Mouse (Mus musculus) embryo, embryonic 10 days (tissue): ENCODE data around the gene Spag4.

Source experiments
- DNase-seq: peaks from one replicate; pipeline ENCODE4 v3.0.0-alpha.2; 2015; ENCODE audit warnings: low spot score

Gene Spag4

DNA sequence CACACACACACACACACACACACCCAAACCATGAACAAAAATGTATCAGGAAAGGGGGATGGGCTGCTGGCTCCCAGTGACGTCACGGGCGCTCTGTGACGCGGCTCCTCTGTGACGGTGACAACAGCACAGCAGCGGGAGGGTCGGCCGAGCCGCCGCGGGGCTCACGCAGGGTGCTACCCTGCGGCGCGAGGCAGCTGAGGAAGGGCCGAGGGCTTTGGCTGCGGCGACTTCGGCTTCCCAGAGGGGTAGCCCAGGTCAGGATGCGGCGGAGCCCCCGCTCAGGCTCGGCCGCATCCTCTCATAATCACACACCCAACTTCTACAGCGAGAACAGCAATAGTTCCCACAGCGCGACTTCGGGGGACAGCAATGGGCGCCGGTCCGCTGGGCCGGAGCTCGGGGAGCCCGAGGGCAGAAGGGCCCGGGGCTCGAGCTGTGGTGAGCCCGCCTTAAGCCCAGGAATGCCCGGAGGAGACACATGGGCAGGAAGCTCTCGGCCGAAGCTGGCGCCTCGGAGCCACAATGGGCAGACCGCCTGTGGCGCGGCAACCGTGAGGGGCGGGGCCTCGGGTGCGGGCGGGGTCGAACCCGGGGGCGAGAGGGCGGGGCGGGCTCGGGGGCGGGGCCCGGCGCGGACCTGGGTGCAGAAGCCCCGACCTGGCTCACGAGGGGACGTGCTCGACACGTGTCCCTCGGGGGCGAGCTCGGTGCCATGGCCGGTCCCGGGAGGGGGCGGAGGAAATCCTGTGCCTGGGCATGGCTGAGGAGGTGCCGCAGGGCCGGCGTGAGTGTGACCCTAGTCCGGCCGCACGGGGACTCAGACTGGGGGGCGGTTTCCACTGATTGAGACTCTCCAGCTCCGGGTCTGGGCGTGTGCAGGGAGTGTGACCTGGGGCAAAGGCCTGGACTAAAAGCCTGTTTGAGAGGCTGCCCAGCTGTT, at the start of gene Spag4:
TSS of gene Spag4 (plus strand) at position 77 of the 943 bp plus-strand sequence.
- peak; percentile 84 for DNase-seq

DNA sequence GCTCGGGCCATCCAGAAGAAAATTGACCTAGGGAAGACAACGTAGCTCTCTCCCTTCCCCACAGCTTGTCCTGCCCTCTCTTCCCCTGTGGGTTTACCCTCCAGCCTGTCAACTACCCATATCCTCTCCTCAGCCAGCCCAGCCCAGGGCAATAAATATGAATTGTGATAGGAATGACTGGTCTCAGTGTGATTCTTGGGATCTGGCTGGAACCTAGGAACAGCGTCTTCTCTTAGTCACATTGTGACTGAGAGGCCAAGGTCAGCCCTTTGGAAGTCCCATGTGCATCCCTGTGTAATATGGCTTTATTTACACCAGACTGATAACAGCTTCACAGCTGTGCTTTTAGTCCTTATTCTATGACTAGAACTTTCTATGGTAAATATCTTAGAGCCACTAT, 46.9 kb upstream of the Spag4 start:
- no peak for DNase-seq

DNA sequence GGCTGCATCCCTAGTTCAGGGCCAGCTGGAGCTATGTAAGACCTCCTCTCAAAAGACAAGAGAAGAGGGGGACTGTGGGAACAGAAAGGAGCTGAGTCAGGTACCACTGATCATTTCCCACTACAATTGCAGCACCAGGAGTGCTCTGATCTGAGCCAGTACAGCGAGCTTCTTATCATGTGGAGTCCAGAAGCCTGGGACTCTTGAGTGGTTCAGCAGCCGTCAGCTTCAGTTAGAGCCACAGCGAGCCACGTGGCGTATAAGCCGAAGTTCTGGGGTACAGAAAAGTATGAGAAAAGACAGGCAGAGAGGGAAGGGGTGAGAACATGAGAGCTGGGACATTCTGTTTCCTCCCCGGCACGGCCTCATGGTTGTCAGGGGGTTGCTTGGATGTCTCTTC, 43.8 kb upstream of the Spag4 start:
- DNase-seq: no peak

DNA sequence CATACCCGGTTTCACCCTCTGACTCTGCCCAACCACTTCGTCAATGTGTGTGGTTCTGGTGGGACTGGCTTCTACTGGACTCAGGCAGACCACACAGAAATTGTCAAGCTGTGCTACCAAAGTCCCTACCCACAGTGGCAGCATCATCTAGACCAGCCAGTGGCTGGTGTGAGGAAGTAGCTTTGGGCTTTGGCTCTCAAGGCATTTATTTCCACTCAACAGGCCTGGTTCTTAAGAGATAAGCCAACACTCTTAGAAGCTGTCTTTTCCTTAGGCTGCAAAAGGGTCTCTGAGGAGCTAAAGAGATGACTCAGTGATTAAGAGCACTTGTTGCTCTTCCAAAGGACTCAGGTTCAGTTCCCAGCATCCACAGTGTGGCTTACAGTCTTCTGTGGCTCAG, 43.2 kb upstream of the Spag4 start:
- no peak for DNase-seq

DNA sequence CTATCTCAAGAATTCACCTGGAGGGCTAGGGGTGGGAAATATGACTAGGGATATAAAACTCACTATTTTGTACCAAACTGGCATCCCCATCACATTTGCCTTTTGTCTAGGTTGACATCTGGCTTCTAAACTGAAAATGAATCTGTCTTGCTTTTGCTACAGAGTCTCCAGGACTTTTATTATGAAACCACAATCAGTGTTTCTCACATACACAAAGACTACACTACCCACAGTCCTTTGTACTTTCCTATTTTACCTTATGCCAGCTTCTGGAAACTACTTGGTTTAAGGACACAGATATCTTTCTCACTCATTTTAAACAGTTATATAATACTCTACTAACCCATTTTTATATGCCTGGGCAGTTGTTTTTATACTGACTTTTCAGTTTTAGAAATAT, 39.5 kb upstream of the Spag4 start:
- DNase-seq: no peak

DNA sequence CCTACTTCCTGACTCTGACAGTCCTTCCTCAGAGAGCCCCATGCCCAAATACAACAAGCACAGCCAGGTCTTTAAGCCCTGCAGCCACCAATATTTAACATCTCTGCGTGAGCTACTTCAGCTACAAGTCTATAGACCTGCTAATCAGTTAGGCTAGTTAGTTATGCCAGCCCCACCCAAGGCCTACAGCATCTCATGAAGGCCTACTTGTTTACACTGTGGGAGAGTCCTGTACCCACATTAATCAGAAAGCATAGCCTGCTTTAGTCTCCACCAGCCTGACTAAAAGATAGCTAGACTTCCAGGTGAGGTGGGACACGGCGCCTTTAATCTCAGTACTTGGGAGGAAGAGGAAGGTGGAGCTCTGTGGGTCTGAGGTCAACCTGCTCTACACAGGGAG, 25.6 kb upstream of the Spag4 start:
- no peak for DNase-seq

DNA sequence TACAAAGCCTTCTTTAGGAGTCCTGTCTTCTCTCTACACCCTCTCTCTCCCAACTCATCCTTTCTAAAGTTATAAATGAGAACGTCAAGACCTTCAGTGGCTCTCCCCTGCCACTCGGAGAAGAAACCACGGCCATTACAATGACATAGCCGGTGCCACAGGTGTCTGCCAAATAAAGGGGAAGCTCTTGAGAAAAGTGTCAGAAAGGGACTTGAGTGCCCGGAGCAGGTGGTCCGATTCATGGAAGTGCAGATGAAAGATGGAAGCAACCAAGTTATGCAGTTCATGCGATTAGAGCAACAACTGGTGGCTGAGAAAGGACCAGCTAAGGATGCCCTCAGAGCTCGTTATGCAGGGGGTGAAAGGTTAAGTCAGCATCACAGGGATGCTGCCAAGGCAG, 22.1 kb upstream of the Spag4 start:
- DNase-seq: no peak

DNA sequence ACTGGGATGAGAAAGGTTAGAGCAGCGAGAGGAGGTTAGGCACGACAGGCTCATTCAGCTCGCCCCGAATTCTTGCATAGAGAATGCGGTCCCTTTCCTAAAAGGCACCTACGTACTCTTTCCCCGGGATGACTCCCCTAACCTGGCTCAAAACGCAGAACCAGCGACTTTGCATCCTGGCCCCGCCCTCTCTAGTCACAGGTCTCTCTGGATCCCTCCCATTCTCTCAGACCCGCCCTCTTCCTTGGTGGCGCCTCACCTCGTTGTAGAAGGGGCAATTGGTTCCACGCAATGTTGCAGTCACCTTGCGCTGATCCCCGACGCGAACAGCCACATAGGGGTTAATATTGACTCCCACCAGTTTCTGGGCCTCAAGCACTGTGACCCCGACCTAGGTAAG, 17.0 kb upstream of the Spag4 start:
- DNase-seq: peak; percentile 24

DNA sequence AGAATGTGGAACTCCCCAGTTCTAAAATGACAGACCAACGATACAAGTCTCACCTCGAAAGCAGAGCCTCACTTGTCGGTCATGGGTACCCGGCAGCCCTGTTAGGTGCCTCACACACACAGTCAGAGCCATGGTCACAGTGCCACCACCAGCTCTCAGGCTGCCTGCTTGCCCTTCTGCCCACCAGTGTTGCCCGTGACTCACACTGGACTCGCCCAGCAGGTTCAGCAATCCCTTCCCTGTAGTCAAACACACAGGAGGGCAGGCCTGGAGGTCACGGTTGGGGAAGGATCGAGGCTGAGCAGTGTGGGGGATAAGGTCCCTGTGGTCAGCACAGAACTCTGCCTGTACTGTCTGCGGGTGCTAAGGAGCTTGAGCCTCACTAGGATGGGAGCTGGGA, 12.2 kb upstream of the Spag4 start, which contains the start of gene Fer1l4:
TSS of gene Fer1l4 (minus strand) at position 132 of the 400 bp plus-strand sequence.
- DNase-seq: no peak

DNA sequence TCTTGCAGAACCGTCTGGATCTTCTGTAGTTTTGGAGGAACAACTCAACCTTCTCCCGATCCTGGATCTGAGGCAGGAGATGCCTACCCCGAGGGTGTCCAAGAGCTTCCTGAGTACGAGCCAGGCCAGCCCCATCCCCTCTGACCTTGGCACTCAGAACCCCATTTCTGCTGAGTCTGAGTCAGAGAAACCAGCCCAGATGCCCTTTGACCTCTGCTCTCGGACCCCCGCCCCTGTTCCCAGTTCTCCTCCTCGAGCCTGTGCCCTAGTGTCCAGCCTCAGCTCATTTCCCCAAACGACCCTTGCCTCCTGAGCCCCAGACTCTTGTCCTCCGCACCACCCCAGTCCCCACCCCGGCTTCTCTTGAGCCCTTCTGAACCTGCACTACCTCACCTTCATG, 1.2 kb downstream of the Spag4 start:
- no peak for DNase-seq

DNA sequence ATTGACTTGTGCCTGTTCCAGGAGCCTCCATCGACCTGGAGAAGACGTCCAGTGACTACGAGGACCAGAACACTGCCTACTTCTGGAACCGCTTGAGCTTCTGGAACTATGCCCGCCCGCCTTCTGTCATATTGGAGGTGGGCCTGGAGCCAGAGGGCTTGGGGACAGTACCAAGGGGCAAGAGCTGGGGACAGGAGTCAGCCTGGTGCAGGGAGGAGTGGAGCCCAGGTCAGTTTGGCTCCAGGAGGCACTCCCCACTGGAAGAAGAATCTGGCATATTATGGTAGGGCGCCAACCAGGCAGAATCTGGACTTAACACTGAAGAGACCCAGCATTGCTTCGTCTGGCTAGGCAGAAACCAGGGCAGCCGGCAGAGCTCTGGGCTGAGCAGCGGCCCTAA, 2.9 kb downstream of the Spag4 start:
- no peak for DNase-seq

DNA sequence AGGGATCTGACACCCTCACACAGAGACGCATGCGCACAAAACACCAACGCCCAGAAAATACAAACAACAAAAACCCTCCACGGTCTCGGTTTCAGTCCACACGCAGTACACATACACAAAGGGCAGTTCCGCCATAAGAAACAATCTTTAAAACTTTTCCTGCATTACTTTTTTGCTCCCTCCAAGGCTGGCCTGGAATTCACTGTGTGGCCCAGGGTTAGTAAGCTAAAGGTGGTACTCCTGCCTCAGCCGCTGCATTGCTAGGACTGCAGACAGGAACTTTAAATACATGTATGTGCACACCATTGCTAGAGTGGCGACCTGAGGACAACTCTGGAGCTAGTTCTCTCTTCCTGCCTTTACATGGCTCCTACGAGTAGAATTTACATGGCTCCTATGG, 6.3 kb downstream of the Spag4 start:
- no peak for DNase-seq

DNA sequence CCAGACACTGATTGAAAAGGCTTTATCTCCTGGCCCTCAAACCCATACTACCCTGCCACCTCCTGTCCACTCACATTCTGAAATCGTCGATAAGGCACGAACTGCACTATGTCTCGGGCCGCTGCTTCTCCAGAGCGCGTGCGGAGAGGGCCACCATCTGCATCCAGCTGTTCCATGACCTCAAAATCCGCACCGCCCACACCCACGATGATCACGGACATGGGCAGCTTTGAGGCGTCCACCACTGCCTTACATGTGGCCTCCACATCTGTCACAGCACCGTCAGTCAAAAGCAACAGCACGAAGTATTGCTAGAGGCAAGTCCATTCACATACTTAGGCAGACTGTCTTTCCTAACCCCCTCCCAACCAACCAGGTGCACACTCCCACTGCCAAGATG, 8.8 kb downstream of the Spag4 start:
- DNase-seq: no peak

DNA sequence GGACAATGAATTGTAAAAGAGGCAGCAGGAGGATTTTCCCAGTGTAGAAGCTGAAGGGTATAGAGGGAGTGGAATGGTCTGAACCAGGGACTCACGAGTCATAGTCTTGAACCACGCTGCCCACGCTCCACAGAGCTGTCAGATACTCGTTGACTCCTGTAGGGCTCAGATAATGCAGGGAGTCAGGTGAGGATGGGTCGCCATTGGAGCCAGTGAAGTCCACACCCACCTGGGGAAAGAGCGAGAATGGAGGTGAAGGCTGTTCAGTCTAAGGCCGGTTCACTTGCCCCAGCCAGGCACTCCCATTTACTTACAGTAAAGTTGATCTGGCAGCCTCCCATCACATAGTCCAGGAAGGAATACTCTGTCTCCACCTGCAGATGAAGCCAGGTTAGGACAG, 12.5 kb downstream of the Spag4 start:
- DNase-seq: no peak

DNA sequence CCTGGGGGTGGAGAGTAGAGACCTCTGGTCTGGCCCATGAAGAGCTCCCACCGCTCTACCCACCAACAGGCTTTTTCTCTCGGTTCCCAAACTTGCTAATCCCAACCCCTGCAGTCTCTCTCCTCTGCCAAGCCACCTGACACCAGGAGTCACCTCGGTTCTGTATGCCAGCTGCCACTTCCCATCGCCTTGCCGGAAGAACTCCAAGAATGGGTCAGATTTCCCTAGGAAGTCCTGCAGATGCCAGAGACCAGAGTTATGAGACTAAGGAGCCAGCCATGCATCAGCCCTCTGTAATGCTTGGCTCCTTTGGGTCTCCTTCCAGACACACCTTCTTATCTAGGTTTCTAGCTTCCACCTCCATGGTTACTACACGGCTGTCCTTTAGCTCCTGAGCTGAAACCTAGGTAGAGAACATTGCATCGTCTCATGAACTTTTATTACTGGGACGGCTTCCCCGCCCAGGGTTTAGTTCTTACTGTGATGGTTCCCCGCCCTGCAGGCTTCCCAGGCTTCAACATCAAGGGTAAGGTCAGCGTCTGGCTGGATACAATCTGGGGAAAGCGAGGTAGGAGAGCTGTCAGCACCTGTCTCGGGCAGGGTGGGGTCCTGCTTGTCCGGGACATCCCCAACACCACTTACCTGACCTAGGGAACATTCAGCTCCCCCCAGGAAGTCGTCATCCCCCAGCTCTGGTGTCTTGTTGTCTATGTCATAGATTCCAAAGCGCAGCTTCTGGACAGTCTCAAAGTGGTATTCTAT, 13.6 kb downstream of the Spag4 start:
- no peak for DNase-seq

DNA sequence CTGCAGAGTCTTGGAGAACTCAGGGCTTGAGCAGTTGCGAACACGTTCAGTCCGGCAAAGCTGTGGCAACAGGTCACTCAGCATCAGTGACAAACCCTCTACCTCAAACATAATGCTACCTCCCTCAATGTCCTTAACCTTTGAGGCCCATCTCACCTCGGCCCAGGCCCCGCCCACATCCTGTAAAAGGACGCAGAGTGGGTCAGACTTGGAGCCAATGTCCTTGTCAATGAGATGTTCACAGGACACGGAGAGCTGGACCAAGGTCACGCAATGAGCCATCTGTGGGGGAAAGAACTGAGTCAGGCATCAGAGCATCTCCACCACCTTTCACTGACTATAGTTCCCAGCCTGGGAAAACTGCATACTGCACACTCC, 14.2 kb downstream of the Spag4 start:
- no peak for DNase-seq

DNA sequence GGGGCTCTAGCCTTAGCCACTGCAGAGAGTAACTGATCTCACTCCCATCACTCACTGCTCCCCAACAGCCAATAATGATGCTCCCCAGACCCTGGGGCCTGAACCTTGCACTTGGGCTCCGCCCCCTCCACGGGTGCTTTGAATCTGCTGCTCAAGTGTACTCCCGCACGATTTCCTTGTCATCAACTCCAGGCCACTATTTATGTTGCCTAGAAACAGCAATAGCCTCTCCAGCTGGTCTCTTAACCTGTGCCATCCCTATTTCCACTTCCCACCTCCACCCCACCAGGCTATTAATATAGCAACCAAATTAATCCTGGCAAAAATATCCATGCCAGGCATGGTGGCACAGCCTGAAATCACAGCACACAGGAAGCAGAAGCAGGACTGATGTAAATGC, 14.7 kb downstream of the Spag4 start:
- no peak for DNase-seq

DNA sequence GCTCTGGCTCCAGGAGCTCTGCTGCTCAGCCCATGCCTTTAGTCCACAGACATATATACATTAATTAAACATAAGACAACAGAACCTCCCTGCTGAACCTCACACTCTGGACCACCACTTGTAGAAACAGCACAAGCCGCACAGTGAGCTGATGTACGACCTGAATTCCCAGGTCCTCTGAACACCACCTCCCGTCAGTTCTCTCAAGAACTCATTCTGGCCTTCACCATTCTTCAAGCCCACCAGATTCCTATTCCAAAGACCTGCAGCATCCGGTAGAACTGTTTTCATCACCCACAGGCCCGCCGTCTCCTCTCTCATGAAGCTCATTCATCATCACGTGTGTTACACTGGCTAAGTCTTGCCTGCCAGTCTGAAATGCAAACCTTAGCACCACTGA, 15.4 kb downstream of the Spag4 start:
- DNase-seq: no peak

DNA sequence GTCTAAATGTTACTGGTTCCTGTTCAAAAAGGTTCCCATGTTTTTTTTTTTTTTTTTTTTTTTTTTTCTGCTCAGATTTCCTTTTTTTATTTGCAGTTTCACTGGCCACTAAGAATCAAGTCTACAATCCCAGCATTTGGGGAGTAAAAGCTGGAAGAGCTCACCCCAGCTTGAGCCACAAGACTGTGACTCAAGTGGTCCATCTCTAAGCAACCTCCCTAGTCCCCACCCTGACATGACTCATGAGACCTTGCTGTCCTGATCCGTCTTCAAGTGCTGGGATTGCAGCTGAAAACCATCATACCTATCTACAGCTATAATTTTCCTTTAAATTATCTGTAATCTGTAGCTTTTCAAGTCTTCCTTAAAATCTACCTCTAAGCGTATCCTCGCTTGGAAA, 19.6 kb downstream of the Spag4 start:
- DNase-seq: no peak

DNA sequence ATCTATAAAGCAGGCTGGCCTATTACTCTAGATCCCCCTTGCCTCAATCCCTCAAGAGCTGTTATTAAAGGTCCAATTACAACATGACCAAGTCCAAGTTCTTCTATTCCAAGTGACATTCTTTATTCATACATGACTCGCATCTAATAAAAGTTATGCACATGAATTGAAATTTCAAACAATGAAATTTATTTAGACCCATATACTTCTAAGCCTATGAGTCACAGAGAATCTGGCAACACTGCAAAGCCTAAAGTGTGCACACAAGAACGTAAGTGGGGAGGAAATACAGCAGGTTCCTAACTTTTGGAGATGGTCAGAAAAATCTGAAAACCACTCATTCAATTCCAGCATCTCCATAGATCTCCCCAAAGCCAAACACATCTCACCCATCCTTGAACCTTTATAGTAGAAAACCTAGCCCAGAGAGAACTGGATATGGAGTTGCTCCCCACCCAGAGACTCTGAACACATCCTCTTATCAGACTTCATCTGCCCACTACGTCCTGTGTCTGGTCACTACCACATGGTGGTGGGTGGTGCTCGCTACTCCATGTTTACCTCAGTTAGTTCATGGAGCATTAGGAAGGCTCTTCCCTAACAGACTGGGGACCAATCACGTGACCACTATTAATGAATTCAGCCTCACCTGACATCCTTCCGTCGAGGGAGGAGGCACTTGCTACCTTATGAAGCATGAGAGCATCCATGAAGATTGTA, 22.6 kb downstream of the Spag4 start:
- DNase-seq: no peak

DNA sequence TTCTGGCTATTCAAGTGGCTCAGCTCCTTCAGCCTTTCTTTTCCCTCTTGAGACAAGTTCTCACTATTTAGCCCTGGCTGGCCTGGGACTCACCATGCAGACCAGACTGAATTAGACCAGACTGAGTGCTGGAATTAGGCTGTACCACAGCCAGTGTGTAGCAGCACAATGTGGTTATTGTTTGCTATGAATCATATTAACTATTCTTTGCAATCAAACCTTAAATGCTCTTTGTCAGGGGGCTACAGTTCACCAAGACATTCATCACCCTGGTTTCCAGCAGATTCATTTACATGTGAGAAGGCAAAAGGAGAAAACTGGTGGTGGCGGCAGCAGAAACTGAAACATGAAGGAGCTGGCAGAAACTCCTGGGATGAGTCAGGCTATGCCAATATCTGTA, 24.8 kb downstream of the Spag4 start:
- no peak for DNase-seq

DNA sequence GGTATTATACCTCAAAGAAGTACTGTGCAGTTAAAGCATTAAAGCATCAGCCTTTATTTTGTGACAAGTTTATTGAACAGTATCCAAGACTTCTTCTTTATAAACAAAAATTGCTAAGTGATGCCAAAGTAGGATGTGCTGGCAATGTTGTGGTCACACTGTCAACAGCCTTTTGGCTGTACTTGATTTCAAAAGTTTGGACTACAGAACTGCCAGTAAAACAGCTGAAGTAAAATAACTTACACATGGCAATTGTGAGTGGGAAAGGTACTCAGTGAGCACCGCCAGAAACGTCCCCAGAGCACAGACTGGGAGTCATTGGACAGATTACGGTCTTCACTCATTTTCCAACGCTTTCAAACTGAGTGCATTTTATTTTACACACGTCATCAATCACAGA, 27.0 kb downstream of the Spag4 start:
- DNase-seq: no peak
